Comparison of ENCODE assay signal across 22 mouse cellular contexts in genomic region chr12:46759450-46759849, GRCm38 (mm10). TPM values are rescaled to one million over a fixed set of nuclear protein-coding genes. Genes with fewer than 3 reads are reported as not detected.
"Had no signal": no experiment of that assay in that cellular context is flagged by ENCODE, and none has a peak within 500 bp of the region (broad histone marks: within the 10 kb centered on the region; RNA-seq: fewer than 3 reads in every experiment).

No protein-coding gene starts in this region.

- H3K4me1 ChIP-seq: limb, embryonic 10.5 days; limb, embryonic 13.5 days; liver, embryonic 15.5 days; megakaryocyte, embryonic 14.5 days had no signal

- ATAC-seq: inflammation-experienced regulatory T-cells, adult 6 months; intestine, embryonic 16.5 days; liver, embryonic 12.5 days had no signal

- H3K27me3 ChIP-seq: limb, embryonic 13.5 days; liver, embryonic 12.5 days; liver, embryonic 15.5 days; megakaryocyte, embryonic 14.5 days; neural tube, embryonic 13.5 days had no signal

- H3K4me3 ChIP-seq: limb, embryonic 10.5 days; limb, embryonic 13.5 days; liver, embryonic 12.5 days; liver, embryonic 15.5 days; megakaryocyte, embryonic 14.5 days; midbrain, embryonic 10.5 days; neural tube, embryonic 13.5 days had no signal

- DNase-seq: kidney, adult 18-20 months; kidney, adult 9 months; kidney, postnatal 14 days; kidney, postnatal 4 days; liver; midbrain, embryonic 14.5 days; right cerebral cortex, adult 18-20 months; right cerebral cortex, postnatal 14 days; right cerebral cortex, postnatal 4 days; thymus, adult 2 months; thymus, postnatal 14 days; thymus, postnatal 4 days had no signal

- H3K9me3 ChIP-seq: limb, embryonic 10.5 days; limb, embryonic 13.5 days; liver, embryonic 12.5 days; liver, embryonic 15.5 days; megakaryocyte, embryonic 14.5 days; midbrain, embryonic 10.5 days; neural tube, embryonic 13.5 days had no signal

- H3K36me3 ChIP-seq: limb, embryonic 10.5 days; limb, embryonic 13.5 days; liver, embryonic 12.5 days; liver, embryonic 15.5 days; midbrain, embryonic 10.5 days; neural tube, embryonic 13.5 days had no signal

RNA-seq across cellular contexts. Expression of gene Nova1, which starts 59.3 kb away (rescaled TPM):
- total RNA-seq: neutrophil, adult 5-6 weeks had no signal
